Mouse (Mus musculus): ENCODE results near the gene Ccdc158. TPM values are rescaled to one million over a fixed set of nuclear protein-coding genes. Genes with fewer than 3 reads are reported as not detected.

Gene Ccdc158
- polyA plus RNA-seq, 1 experiment from 2014 or later, result 0.50 TPM

GRCm38 (mm10) chr5:92595026-92595425, 80.0 kb downstream of the Ccdc158 start:
- Histone ChIP-seq H3K27me3 (ENCODE audit: control insufficient read depth, insufficient read depth, low read length) (no peaks in the 10 kb centered on the region), H3K9me3 (replicated peaks; ENCODE audit: control insufficient read depth, low read length) (no peaks in the 10 kb centered on the region), H3K4me1 (ENCODE audit: control insufficient read depth, insufficient read depth, low read length) (no peaks in the 10 kb centered on the region), H3K4me2 (ENCODE audit: low read depth, low read length) (no peak overlapping the region), H3K4me3 (replicated peaks; ENCODE audit: low read length) (no peak overlapping the region), H3K27ac (ENCODE audit: low read length) (no peak overlapping the region), H3K36me3 (ENCODE audit: control insufficient read depth, insufficient read depth, low read length) (no peaks in the 10 kb centered on the region), H3K9ac (ENCODE audit: low read length) (no peak overlapping the region)
- ATAC-seq (ENCODE audit: insufficient read depth, low FRiP score), result no peak
- WGBS, result 78% methylated on average over 5 of the region's 5 CpGs

- Histone ChIP-seq H3K27ac (ENCODE audit: low read length) (no peak overlapping the region), H3K4me2 (ENCODE audit: low read depth, low read length) (no peak overlapping the region), H3K9ac (ENCODE audit: low read length) (no peak overlapping the region), H3K4me1 (ENCODE audit: control insufficient read depth, insufficient read depth, low read length) (no peaks in the 10 kb centered on the region; the same call in 1 of the 2 replicates), H3K9me3 (replicated peaks; ENCODE audit: control insufficient read depth, low read length) (no peaks in the 10 kb centered on the region), H3K4me3 (replicated peaks; ENCODE audit: low read length) (no peak overlapping the region), H3K36me3 (ENCODE audit: control insufficient read depth, insufficient read depth, low read length) (no peaks in the 10 kb centered on the region), H3K27me3 (ENCODE audit: control insufficient read depth, insufficient read depth, low read length) (no peaks in the 10 kb centered on the region)
- no peak for ATAC-seq (ENCODE audit: insufficient read depth, low FRiP score)
- 43% methylated on average over 10 of the region's 10 CpGs for WGBS
These were observed 89.1 kb downstream of the Ccdc158 start for GRCm38 (mm10) chr5:92585932-92586331.

GRCm38 (mm10) chr5:92579559-92579958, 95.5 kb downstream of the Ccdc158 start:
- no peak overlapping the region for H3K27ac ChIP-seq (ENCODE audit: low read length)
- H3K4me3 ChIP-seq (replicated peaks; ENCODE audit: low read length), result no peak overlapping the region
- H3K27me3 ChIP-seq (ENCODE audit: control insufficient read depth, insufficient read depth, low read length), result no peaks in the 10 kb centered on the region
- no peaks in the 10 kb centered on the region for H3K9me3 ChIP-seq (replicated peaks; ENCODE audit: control insufficient read depth, low read length)
- no peak for ATAC-seq (ENCODE audit: insufficient read depth, low FRiP score)
- H3K4me2 ChIP-seq (ENCODE audit: low read depth, low read length), result no peak overlapping the region
- WGBS, result 74% methylated on average over 14 of the region's 14 CpGs
- H3K36me3 ChIP-seq (ENCODE audit: control insufficient read depth, insufficient read depth, low read length), result no peaks in the 10 kb centered on the region
- H3K4me1 ChIP-seq (ENCODE audit: control insufficient read depth, insufficient read depth, low read length), result no peaks in the 10 kb centered on the region
- no peak overlapping the region for H3K9ac ChIP-seq (ENCODE audit: low read length)

- Histone ChIP-seq H3K4me3 (replicated peaks; ENCODE audit: low read length) (no peak overlapping the region), H3K9ac (ENCODE audit: low read length) (no peak overlapping the region), H3K36me3 (ENCODE audit: control insufficient read depth, insufficient read depth, low read length) (no peaks in the 10 kb centered on the region), H3K9me3 (replicated peaks; ENCODE audit: control insufficient read depth, low read length) (no peaks in the 10 kb centered on the region), H3K27ac (ENCODE audit: low read length) (no peak overlapping the region), H3K27me3 (ENCODE audit: control insufficient read depth, insufficient read depth, low read length) (no peaks in the 10 kb centered on the region), H3K4me2 (ENCODE audit: low read depth, low read length) (no peak overlapping the region), H3K4me1 (ENCODE audit: control insufficient read depth, insufficient read depth, low read length) (no peaks in the 10 kb centered on the region)
- 71% methylated on average over 4 of the region's 4 CpGs for WGBS
- no peak for ATAC-seq (ENCODE audit: insufficient read depth, low FRiP score)
These were observed 103.8 kb downstream of the Ccdc158 start for GRCm38 (mm10) chr5:92571232-92571631.

GRCm38 (mm10) chr5:92562002-92562401, 113.1 kb downstream of the Ccdc158 start:
- Histone ChIP-seq H3K9ac (ENCODE audit: low read length) (no peak overlapping the region), H3K4me3 (replicated peaks; ENCODE audit: low read length) (no peak overlapping the region), H3K4me1 (ENCODE audit: control insufficient read depth, insufficient read depth, low read length) (no peaks in the 10 kb centered on the region), H3K4me2 (ENCODE audit: low read depth, low read length) (no peak overlapping the region), H3K27me3 (ENCODE audit: control insufficient read depth, insufficient read depth, low read length) (no peaks in the 10 kb centered on the region), H3K27ac (ENCODE audit: low read length) (no peak overlapping the region), H3K9me3 (replicated peaks; ENCODE audit: control insufficient read depth, low read length) (no peaks in the 10 kb centered on the region), H3K36me3 (ENCODE audit: control insufficient read depth, insufficient read depth, low read length) (no peaks in the 10 kb centered on the region)
- WGBS, result 73% methylated on average over 13 of the region's 13 CpGs
- no peak for ATAC-seq (ENCODE audit: insufficient read depth, low FRiP score)

GRCm38 (mm10) chr5:92560201-92560600, 114.9 kb downstream of the Ccdc158 start:
- ATAC-seq (ENCODE audit: insufficient read depth, low FRiP score), result no peak
- no peak overlapping the region for H3K9ac ChIP-seq (ENCODE audit: low read length)
- no peaks in the 10 kb centered on the region for H3K9me3 ChIP-seq (replicated peaks; ENCODE audit: control insufficient read depth, low read length)
- no peak overlapping the region for H3K4me3 ChIP-seq (replicated peaks; ENCODE audit: low read length)
- no peak overlapping the region for H3K27ac ChIP-seq (ENCODE audit: low read length)
- no peak overlapping the region for H3K4me2 ChIP-seq (ENCODE audit: low read depth, low read length)
- H3K27me3 ChIP-seq (ENCODE audit: control insufficient read depth, insufficient read depth, low read length), result no peaks in the 10 kb centered on the region
- no peaks in the 10 kb centered on the region for H3K4me1 ChIP-seq (ENCODE audit: control insufficient read depth, insufficient read depth, low read length)
- 69% methylated on average over 2 of the region's 2 CpGs for WGBS
- no peaks in the 10 kb centered on the region for H3K36me3 ChIP-seq (ENCODE audit: control insufficient read depth, insufficient read depth, low read length)

Other genes starting within 250 kb of the Ccdc158 start
- gene Nup54, start 240.1 kb downstream of the Ccdc158 start, polyA plus RNA-seq (2015; fragmentation: Nextera tagmentation; extraction: Ambion mirVana), result 47.1 and 47.3 TPM in 2 replicates
- 17.7 and 18.2 TPM in 2 replicates for gene Scarb2, start 168.4 kb downstream of the Ccdc158 start, polyA plus RNA-seq (2015; fragmentation: Nextera tagmentation; extraction: Ambion mirVana)
- 0.37 and 0.61 TPM in 2 replicates for gene Fam47e, start 120.2 kb downstream of the Ccdc158 start, polyA plus RNA-seq (2015; fragmentation: Nextera tagmentation; extraction: Ambion mirVana)
- gene Stbd1, start 72.2 kb downstream of the Ccdc158 start, polyA plus RNA-seq (2015; fragmentation: Nextera tagmentation; extraction: Ambion mirVana), result 47.1 and 72.9 TPM in 2 replicates
- 14.4 and 17.2 TPM in 2 replicates for gene Shroom3, start 8.2 kb upstream of the Ccdc158 start, polyA plus RNA-seq (2015; fragmentation: Nextera tagmentation; extraction: Ambion mirVana)